In genomic region chr10:96093890-96094531, GRCm38 (mm10) we compare ENCODE assay signal across 36 mouse cellular contexts. TPM values are rescaled to one million over a fixed set of nuclear protein-coding genes. Genes with fewer than 3 reads are reported as not detected.
DNase-seq lines count a peak whose midpoint lies in the region; ATAC-seq and TF ChIP-seq lines count a peak whose summit lies in the region.
"Had no signal": no experiment of that assay in that cellular context is flagged by ENCODE, and none has a peak within 500 bp of the region (broad histone marks: within the 10 kb centered on the region; RNA-seq: fewer than 3 reads in every experiment).

No protein-coding gene starts in this region.

- DNase-seq in left cerebral cortex, adult 2 months (ENCODE audit: extremely low spot score in 1 of 2, low spot score in 2 of 2), result no peak
- no peak for DNase-seq in left cerebral cortex, postnatal 4 days
- DNase-seq in thymus, postnatal 10 days (ENCODE audit: low spot score in 2 of 2), result no peak
- no peak for DNase-seq in urinary bladder, postnatal 36 days (ENCODE audit: low spot score in 2 of 2)
- no peak for DNase-seq in cerebellum, adult 11 months
- DNase-seq: adrenal gland, postnatal 36 days; B cell, adult 2 months; cerebellum, adult 8-10 months; cerebellum, postnatal 25 days; heart, postnatal 14 days; kidney, adult 18-20 months; kidney, postnatal 25 days; liver, embryonic 13.5 days; lung, adult 18-20 months; lung, postnatal 10 days; thymus, adult 2 months had no signal

- intact Hi-C loops in left cerebral cortex, adult 2 months (cut with DNase I), result no loop called here
- intact Hi-C loops in left cerebral cortex, postnatal 4 days (cut with DNase I), result no loop called here

- H3K4me3 ChIP-seq in left cerebral cortex, adult 2 months, result no peak overlapping the region
- H3K4me3 ChIP-seq: forebrain, embryonic 13.5 days; hindbrain, embryonic 10.5 days; hindbrain, embryonic 15.5 days; kidney, embryonic 15.5 days; limb, embryonic 10.5 days; limb, embryonic 15.5 days; liver, embryonic 13.5 days; midbrain, embryonic 10.5 days had no signal

- peak; percentile 54 for ATAC-seq in CD4-positive, CD25-positive, alpha-beta regulatory T cell, adult 4 months
- ATAC-seq in granulocyte monocyte progenitor cell, adult 5-6 weeks (replicated peaks; ENCODE audit: poor library complexity, severe bottlenecking), result peak; percentile 69
- ATAC-seq: forebrain, embryonic 13.5 days; midbrain, embryonic 16.5 days had no signal

- H3K27ac ChIP-seq in left cerebral cortex, adult 2 months, result 0 out of 2 replicates have a peak overlapping the region, but pooled peaks have one; percentile 0
- H3K27ac ChIP-seq: forebrain, embryonic 13.5 days; hindbrain, embryonic 10.5 days; hindbrain, embryonic 15.5 days; kidney, embryonic 15.5 days; limb, embryonic 10.5 days; limb, embryonic 15.5 days; liver, embryonic 13.5 days; midbrain, embryonic 10.5 days had no signal

- no peak for TF ChIP-seq CTCF in left cerebral cortex, adult 2 months (IDR thresholded peaks at IDR 0.05)

RNA-seq across cellular contexts. Expression of gene Gm5426, which starts 42.4 kb away (rescaled TPM):
- total RNA-seq in left cerebral cortex, adult 2 months (2021), result not detected
- total RNA-seq in left cerebral cortex, postnatal 4 days (2021), result not detected
- not detected for polyA plus RNA-seq in CD4-positive, CD25-positive, alpha-beta regulatory T cell, adult 4 months (2017; shearing (Covaris generic))
- not detected in 2 replicates for total RNA-seq in granulocyte monocyte progenitor cell, adult 5-6 weeks (2014; fragmentation: Nextera tagmentation)
- total RNA-seq in granulocyte monocyte progenitor cell, adult 5-6 weeks (2017), result not detected in 2 replicates
- total RNA-seq: adrenal gland, adult 18-20 months; adrenal gland, postnatal 36 days; gastrocnemius, adult 8-10 months; gastrocnemius, postnatal 4 days; heart, adult 8-10 months; heart, postnatal 14 days; layer of hippocampus, adult 18-20 months; layer of hippocampus, postnatal 14 days had no signal
- polyA plus RNA-seq: embryonic facial prominence, embryonic 11.5 days; forebrain, embryonic 13.5 days; heart, embryonic 14.5 days; hindbrain, embryonic 10.5 days; hindbrain, embryonic 15.5 days; intestine, embryonic 14.5 days; kidney, embryonic 15.5 days; limb, embryonic 10.5 days; limb, embryonic 15.5 days; liver, embryonic 13.5 days; midbrain, embryonic 10.5 days; midbrain, embryonic 16.5 days; neural tube, embryonic 11.5 days; thymus, adult 2 months had no signal
